Mouse (Mus musculus): ENCODE data around the gene Spint5.

DNA sequence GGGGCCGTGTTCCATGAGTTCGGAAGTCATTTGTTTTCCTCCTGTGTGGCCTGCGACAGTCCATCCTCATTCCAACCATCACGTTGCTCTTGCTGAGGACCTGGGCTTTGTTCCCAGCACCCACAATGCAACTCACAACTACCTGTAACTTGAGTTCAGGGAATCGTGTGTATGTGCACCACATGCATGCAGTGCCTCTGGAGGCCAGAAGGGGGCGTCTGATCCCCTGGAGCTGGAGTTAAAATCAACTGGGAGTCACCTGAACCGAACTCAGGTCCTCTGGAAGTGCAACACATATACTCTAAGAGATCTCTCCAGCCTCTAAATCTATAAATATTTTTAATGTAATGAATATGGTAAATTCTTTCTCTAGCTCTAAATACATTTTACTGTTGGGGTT, 39.0 kb upstream of the Spint5 start:
- peak; percentile 10; the same call in 1 of the 2 replicates for TF ChIP-seq CTCF (IDR thresholded peaks at IDR 0.05; ENCODE audit: low read depth, low read length)
- TF ChIP-seq POLR2A (IDR thresholded peaks at IDR 0.05; ENCODE audit: borderline replicate concordance, low read depth, low read length), result no peak
